13 mouse cellular contexts compared by ENCODE assay signal in the genomic region with DNA sequence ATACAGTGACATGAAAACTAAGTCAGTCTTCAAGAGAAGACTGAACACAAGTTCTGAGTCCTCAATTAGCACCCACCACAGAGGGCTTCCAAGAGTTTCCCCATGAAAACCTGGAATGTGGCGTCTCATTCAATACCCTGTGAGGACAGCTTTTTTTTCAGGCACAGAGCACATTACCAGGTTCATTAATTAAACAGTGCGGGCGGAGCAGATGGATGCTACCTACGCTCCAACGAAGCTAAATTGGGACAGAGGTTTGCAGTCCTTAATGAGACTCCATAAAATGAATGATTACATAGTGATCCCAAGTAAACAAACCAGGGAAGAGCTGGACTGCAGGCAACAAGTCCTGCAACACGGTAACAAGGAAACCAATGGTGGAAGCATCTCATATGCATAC.
"Had no signal": no experiment of that assay in that cellular context is flagged by ENCODE, and none has a peak within 500 bp of the region (broad histone marks: within the 10 kb centered on the region; RNA-seq: fewer than 3 reads in every experiment).

No protein-coding gene starts in this region.

- H3K27ac ChIP-seq: limb, embryonic 15.5 days; liver, embryonic 13.5 days; lung, embryonic 15.5 days; midbrain, embryonic 12.5 days; neural tube, embryonic 13.5 days had no signal

- H3K4me1 ChIP-seq: limb, embryonic 15.5 days; liver, embryonic 13.5 days; lung, embryonic 15.5 days had no signal

- DNase-seq: kidney, adult 18-20 months; kidney, postnatal 10 days; kidney, postnatal 4 days; liver, embryonic 13.5 days; liver, postnatal 0 days; right cerebral cortex, adult 18-20 months; right cerebral cortex, postnatal 25 days; thymus, postnatal 36 days had no signal

- H3K36me3 ChIP-seq: limb, embryonic 15.5 days; liver, embryonic 13.5 days; lung, embryonic 15.5 days; midbrain, embryonic 12.5 days; neural tube, embryonic 13.5 days had no signal

- H3K4me3 ChIP-seq: limb, embryonic 15.5 days; liver, embryonic 13.5 days; lung, embryonic 15.5 days; midbrain, embryonic 12.5 days; neural tube, embryonic 13.5 days had no signal

- H3K9me3 ChIP-seq: limb, embryonic 15.5 days; liver, embryonic 13.5 days; lung, embryonic 15.5 days; midbrain, embryonic 12.5 days; neural tube, embryonic 13.5 days had no signal

- ATAC-seq: liver, postnatal 0 days; midbrain, embryonic 16.5 days had no signal

- H3K9ac ChIP-seq: limb, embryonic 15.5 days; liver, embryonic 13.5 days; liver, postnatal 0 days; lung, embryonic 15.5 days; midbrain, embryonic 12.5 days; neural tube, embryonic 13.5 days had no signal

- H3K4me2 ChIP-seq: limb, embryonic 15.5 days; liver, embryonic 13.5 days; lung, embryonic 15.5 days; midbrain, embryonic 12.5 days; neural tube, embryonic 13.5 days had no signal

- H3K27me3 ChIP-seq: limb, embryonic 15.5 days; liver, embryonic 13.5 days; lung, embryonic 15.5 days; midbrain, embryonic 12.5 days; neural tube, embryonic 13.5 days had no signal
